Mouse (Mus musculus): ENCODE measurements around the gene Ldlrad3. TPM values are rescaled to one million over a fixed set of nuclear protein-coding genes. Genes with fewer than 3 reads are reported as not detected.

Gene Ldlrad3
- total and polyA plus RNA-seq, 3 experiments: 3.5 to 6.1 TPM; not detected in 1

GRCm38 (mm10) chr2:102049866-102050550, 136.2 kb downstream of the Ldlrad3 start:
- TF ChIP-seq NELFE (IDR thresholded peaks at IDR 0.05; ENCODE audit: low read depth, low read length) (no peak), MYB (IDR thresholded peaks at IDR 0.05; ENCODE audit: low read depth, low read length) (no peak), USF1 (IDR thresholded peaks at IDR 0.05; ENCODE audit: low read depth, low read length) (no peak), MXI1 (IDR thresholded peaks at IDR 0.05; ENCODE audit: low read depth, low read length) (no peak), NRF1 (IDR thresholded peaks at IDR 0.05; ENCODE audit: insufficient read depth, low read depth, low read length, poor library complexity, severe bottlenecking) (no peak), MAZ (IDR thresholded peaks at IDR 0.05; ENCODE audit: low read depth, low read length) (no peak), POLR2AphosphoS2 (IDR thresholded peaks at IDR 0.05; ENCODE audit: low read length) (no peak), KAT2A (conservative IDR thresholded peaks at IDR 0.05; ENCODE audit: low read depth, low read length) (no peak), ZC3H11A (IDR thresholded peaks at IDR 0.05; ENCODE audit: low read depth, low read length) (no peak), CHD1 (IDR thresholded peaks at IDR 0.05; ENCODE audit: low read depth, low read length) (no peak), GATA1 (IDR thresholded peaks at IDR 0.05; ENCODE audit: low read depth, low read length) (no peak)
- Histone ChIP-seq H3K27ac (ENCODE audit: control insufficient read depth, low read depth, low read length) (no peak overlapping the region), H3K9ac (ENCODE audit: control insufficient read depth, low read depth, low read length, poor library complexity, severe bottlenecking) (no peak overlapping the region), H3K9me3 (replicated peaks; ENCODE audit: insufficient read depth, low read length) (no peaks in the 10 kb centered on the region), H3K4me1 (ENCODE audit: control insufficient read depth in 1 of 2, insufficient read depth in 2 of 2, low read length in 2 of 2) (peaks cover 0 to 12% of the 10 kb centered on the region in 2 experiments; a peak in 2 of 4 replicates), H3K4me3 (ENCODE audit: control insufficient read depth in 1 of 2, insufficient read depth in 1 of 2, low read depth in 2 of 2, low read length in 2 of 2) (no peak overlapping the region), H3K36me3 (ENCODE audit: control insufficient read depth in 1 of 2, insufficient read depth in 2 of 2, low read length in 2 of 2) (peaks cover 0 to 3% of the 10 kb centered on the region in 2 experiments; a peak in 1 of 4 replicates), H3K27me3 (ENCODE audit: control insufficient read depth in 1 of 2, insufficient read depth in 2 of 2, low read length in 2 of 2) (no peaks in the 10 kb centered on the region), H3K79me2 (ENCODE audit: control insufficient read depth, insufficient read depth, low read length, poor library complexity) (no peaks in the 10 kb centered on the region)
- DNase-seq (ENCODE audit: low read depth, low spot score): no peak

- no peaks in the 10 kb centered on the region for H3K79me2 ChIP-seq (ENCODE audit: control insufficient read depth, insufficient read depth, low read length, poor library complexity)
- H3K4me1 ChIP-seq (ENCODE audit: control insufficient read depth in 1 of 2, insufficient read depth in 2 of 2, low read length in 2 of 2): peaks cover 0 to 12% of the 10 kb centered on the region in 2 experiments; a peak in 2 of 4 replicates
Measured at GRCm38 (mm10) chr2:102048296-102049175, 137.6 kb downstream of the Ldlrad3 start.

More at GRCm38 (mm10) chr2:102048296-102049175, 137.6 kb downstream of the Ldlrad3 start:
- Histone ChIP-seq H3K36me3 (ENCODE audit: control insufficient read depth in 1 of 2, insufficient read depth in 2 of 2, low read length in 2 of 2) (peaks cover 0 to 3% of the 10 kb centered on the region in 2 experiments; a peak in 1 of 4 replicates), H3K9me3 (replicated peaks; ENCODE audit: insufficient read depth, low read length) (no peaks in the 10 kb centered on the region), H3K9ac (ENCODE audit: control insufficient read depth, low read depth, low read length, poor library complexity, severe bottlenecking) (no peak overlapping the region), H3K27ac (ENCODE audit: control insufficient read depth, low read depth, low read length) (no peak overlapping the region), H3K4me3 (ENCODE audit: control insufficient read depth in 1 of 2, insufficient read depth in 1 of 2, low read depth in 2 of 2, low read length in 2 of 2) (no peak overlapping the region), H3K27me3 (ENCODE audit: control insufficient read depth in 1 of 2, insufficient read depth in 2 of 2, low read length in 2 of 2) (no peaks in the 10 kb centered on the region)
- TF ChIP-seq MEF2A (IDR thresholded peaks at IDR 0.05; ENCODE audit: extremely low read depth, insufficient replicate concordance, low read depth, low read length, poor library complexity, severe bottlenecking) (no peak), TCF12 (IDR thresholded peaks at IDR 0.05; ENCODE audit: low read depth, low read length) (no peak), POLR2AphosphoS5 (IDR thresholded peaks at IDR 0.05; ENCODE audit: borderline replicate concordance, low read depth, low read length) (no peak), GATA1 (IDR thresholded peaks at IDR 0.05; ENCODE audit: low read depth, low read length) (no peak), ETS1 (IDR thresholded peaks at IDR 0.05; ENCODE audit: low read depth, low read length) (no peak), MYB (IDR thresholded peaks at IDR 0.05; ENCODE audit: low read depth, low read length) (no peak), SIN3A (IDR thresholded peaks at IDR 0.05; ENCODE audit: low read length) (no peak), ZKSCAN1 (IDR thresholded peaks at IDR 0.05; ENCODE audit: low read depth, low read length) (no peak), EP300 (IDR thresholded peaks at IDR 0.05; ENCODE audit: low read depth in 1 of 2, low read length in 2 of 2) (no peak), NELFE (IDR thresholded peaks at IDR 0.05; ENCODE audit: low read depth, low read length) (no peak)
- no peak for DNase-seq (ENCODE audit: low read depth, low spot score)
